Mouse (Mus musculus) heart, adult 9 months (tissue): ENCODE measurements around the gene Zmym4.

Experiments used
- DNase-seq, 2 experiments: peaks; one replicate each; pipeline ENCODE4 v3.0.0; 2022; ENCODE audit warnings: low spot score in 2 of 2

Gene Zmym4

GRCm38 (mm10) chr4:126942846-126943245 is 25.1 kb downstream of the Zmym4 start:
- no peak for DNase-seq

- no peak for DNase-seq
Observed at GRCm38 (mm10) chr4:126927701-126928100, 40.2 kb downstream of the Zmym4 start.

GRCm38 (mm10) chr4:126889879-126890278 is 78.1 kb downstream of the Zmym4 start:
- DNase-seq = no peak

- DNase-seq = no peak
Observed at GRCm38 (mm10) chr4:126885953-126886352, 82.0 kb downstream of the Zmym4 start.

- DNase-seq = no peak
Observed at GRCm38 (mm10) chr4:126883602-126884001, 84.3 kb downstream of the Zmym4 start.

GRCm38 (mm10) chr4:126879560-126880275 is 88.2 kb downstream of the Zmym4 start:
- no peak for DNase-seq

- no peak for DNase-seq
Observed at GRCm38 (mm10) chr4:126872717-126873116, 95.2 kb downstream of the Zmym4 start.

GRCm38 (mm10) chr4:126868699-126869098 is 99.2 kb downstream of the Zmym4 start:
- DNase-seq = no peak

- no peak for DNase-seq
Observed at GRCm38 (mm10) chr4:126861514-126862266, 106.2 kb downstream of the Zmym4 start.

- DNase-seq = no peak
Observed at GRCm38 (mm10) chr4:126860268-126860986, 107.5 kb downstream of the Zmym4 start.

- DNase-seq = no peak
Observed at GRCm38 (mm10) chr4:126852971-126853370, 115.0 kb downstream of the Zmym4 start.

- no peak for DNase-seq
Observed at GRCm38 (mm10) chr4:126850778-126851080, 117.2 kb downstream of the Zmym4 start.

- DNase-seq = no peak
Observed at GRCm38 (mm10) chr4:126850019-126850777, 117.7 kb downstream of the Zmym4 start.

GRCm38 (mm10) chr4:126846971-126847370 is 121.0 kb downstream of the Zmym4 start:
- DNase-seq = no peak

- no peak for DNase-seq
Observed at GRCm38 (mm10) chr4:126845664-126846063, 122.3 kb downstream of the Zmym4 start.

- DNase-seq = no peak
Observed at GRCm38 (mm10) chr4:126842911-126843310, 125.0 kb downstream of the Zmym4 start.

- DNase-seq = no peak
Observed at GRCm38 (mm10) chr4:126840996-126841560, 126.9 kb downstream of the Zmym4 start.

GRCm38 (mm10) chr4:126839873-126840272 is 128.1 kb downstream of the Zmym4 start:
- DNase-seq = peak; percentile 40 to 69

GRCm38 (mm10) chr4:126838799-126839198 is 129.1 kb downstream of the Zmym4 start:
- no peak for DNase-seq

GRCm38 (mm10) chr4:126831122-126831521 is 136.8 kb downstream of the Zmym4 start:
- no peak for DNase-seq

GRCm38 (mm10) chr4:126823917-126824316 is 144.0 kb downstream of the Zmym4 start:
- DNase-seq = peak in 1 of 2 experiments; percentile 19
